Mouse (Mus musculus) gastrocnemius, postnatal 10 days (tissue): ENCODE results near the gene Klf2. TPM values are rescaled to one million over a fixed set of nuclear protein-coding genes. Genes with fewer than 3 reads are reported as not detected.
A peak's percentile ranks its signal among the peaks of the same experiment; 100 is the strongest.

Experiments
- DNase-seq: peaks from one replicate; pipeline ENCODE4 v3.0.0; 2021; ENCODE audit warnings: mixed read lengths
- total RNA-seq, 2 experiments: library from RNA; stranded (reverse); gene quantifications; 2 replicates each; pipeline ENCODE4 v1.2.3; 2021

Klf2 gene
- total RNA-seq, 2 experiments from 2014 or later = 25.2 to 31.9 TPM

- no peak for DNase-seq
Measured at GRCm38 (mm10) chr8:72305210-72305905, 13.5 kb upstream of the Klf2 start, which contains the start of gene Gm10282. Gene Gm10282, minus strand, starts transcription at chr8:72305260.

DNA sequence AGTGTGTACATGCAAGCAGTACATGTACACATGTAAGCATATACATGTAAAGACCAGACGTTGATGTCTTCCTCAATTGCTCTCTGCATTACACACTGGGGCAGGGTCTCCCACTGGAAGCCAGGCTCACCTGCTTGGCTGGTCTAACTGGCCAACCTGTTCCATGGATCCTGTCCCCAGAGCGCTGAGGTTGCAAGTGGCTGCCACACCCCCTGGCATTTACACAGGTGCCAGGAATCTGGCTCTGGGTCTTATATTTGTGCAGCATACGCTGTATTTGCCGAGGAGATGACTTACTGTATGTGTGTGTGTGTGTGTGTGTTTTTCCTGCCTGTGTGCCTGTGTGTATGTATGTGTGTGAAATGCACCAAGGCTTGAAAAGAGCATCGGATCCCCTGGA lies 11.9 kb upstream of the Klf2 start:
- DNase-seq = no peak

DNA sequence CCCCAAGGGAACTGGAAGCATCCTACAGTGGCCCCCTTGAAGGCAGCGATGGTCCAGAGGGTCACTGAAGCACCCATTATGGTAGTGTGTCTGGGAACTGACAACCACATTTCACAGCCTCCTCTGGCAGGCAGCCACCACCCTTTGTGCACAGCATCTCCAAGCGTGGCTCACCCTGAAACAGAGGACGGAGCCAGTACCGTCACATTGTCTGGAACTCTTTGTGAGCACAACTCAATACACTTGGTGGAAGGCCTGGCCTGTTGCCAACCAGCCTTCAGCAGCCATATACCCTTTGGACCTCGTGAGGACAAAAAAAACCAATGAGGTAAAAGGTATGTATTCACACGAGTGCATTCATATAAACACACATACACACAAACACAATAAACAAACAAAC lies 10.6 kb upstream of the Klf2 start:
- DNase-seq = peak; percentile 48

DNA sequence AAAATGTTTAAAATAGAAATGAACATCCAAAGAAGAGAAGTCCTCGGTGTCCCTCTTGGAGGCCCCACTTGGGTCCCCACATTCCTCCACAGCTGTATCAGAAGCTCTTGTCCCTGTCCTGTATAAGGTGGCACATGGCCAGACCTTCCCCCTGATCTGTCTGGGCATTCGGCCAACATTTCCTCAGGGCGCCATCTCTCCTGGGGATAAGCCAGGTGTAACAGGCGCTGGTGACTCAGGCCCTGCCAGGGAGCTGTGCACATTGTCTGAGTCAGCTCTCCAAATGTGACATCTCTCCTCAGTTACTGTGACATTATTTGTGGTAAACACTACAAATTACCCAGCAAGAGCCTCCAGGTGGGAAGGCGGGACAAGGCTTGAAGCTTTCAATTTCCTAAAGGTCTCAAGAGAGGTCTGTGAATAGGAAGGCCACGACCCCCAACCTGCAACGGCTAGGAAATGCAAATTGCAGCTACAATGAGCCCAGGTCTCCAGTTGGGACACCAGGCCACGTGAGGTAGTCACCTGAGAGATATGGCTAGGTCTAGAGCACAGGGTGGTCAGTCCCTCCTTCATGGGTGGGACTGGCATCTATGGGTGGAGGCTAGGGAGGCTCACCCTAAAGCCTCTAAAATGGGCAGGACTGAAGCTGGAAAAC lies 7.9 kb upstream of the Klf2 start:
- DNase-seq = peak; percentile 37

DNA sequence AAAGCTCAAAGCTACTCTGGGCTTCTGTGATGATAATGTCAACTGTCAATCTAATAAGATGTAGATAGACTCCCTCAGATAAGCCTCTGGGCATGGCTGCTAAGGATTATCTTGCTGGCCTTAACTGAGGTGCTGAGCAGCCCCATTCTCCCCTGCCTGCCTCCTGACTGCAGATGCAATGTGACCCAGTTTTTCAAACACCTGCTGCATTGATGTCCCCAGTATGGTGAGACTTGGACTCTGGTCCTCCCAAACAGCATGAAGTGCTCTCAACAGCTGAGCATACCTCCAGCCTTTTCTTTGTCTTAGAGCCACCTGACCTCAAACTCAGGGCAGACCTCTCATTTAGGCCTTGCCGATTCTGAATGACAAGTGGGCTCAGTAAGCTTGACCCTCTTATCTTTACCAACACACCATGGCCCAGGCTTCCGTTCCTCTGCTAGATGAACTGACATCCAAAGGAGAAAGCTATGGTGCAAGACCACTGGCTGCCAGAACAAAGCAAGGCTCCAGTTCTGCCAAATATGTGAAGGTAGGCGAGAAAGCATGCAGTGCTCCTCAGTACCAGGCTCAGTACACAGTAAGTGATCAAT lies 5.8 kb upstream of the Klf2 start:
- DNase-seq = no peak

- DNase-seq = no peak
Measured at GRCm38 (mm10) chr8:72316053-72316695, 2.7 kb upstream of the Klf2 start.

GRCm38 (mm10) chr8:72317741-72318301 lies 1.0 kb upstream of the Klf2 start:
- no peak for DNase-seq

GRCm38 (mm10) chr8:72319397-72319796 lies 564 bp downstream of the Klf2 start:
- peak; percentile 45 for DNase-seq

DNA sequence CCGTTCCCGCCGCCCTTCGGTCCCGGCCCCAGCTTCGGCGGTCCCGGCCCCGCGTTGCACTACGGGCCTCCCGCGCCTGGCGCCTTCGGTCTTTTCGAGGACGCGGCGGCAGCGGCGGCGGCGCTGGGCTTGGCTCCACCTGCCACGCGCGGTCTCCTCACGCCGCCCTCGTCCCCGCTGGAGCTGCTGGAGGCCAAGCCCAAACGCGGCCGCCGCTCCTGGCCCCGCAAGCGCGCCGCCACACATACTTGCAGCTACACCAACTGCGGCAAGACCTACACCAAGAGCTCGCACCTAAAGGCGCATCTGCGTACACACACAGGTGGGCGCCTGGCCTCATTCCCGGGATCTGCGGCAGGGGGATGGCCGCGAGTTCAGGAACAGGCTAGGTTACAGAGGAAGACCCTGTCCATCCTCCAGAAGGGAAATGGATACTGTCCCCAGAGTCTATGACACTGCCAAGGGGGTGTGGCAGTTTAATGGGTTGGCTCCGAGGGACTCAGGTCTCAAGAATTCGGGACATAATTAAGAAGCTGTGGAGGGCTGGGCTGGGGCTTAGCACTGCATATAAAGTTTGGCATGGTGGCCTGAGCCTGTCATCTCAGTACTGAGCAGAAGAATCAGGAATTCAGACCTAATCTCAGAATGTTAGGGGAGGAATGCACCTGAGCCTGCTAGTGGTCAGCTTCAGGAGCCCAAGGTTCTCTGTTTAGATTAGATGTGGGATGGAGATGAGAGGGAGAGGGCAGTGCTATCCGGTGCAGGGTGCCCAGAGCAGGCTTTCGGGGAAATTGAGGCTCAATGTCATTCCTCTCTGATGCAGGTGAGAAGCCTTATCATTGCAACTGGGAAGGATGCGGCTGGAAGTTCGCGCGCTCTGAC lies 1.3 kb downstream of the Klf2 start:
- peak; percentile 41 for DNase-seq

- DNase-seq = no peak
Measured at GRCm38 (mm10) chr8:72320803-72321583, 2.2 kb downstream of the Klf2 start.

- DNase-seq = no peak
Measured at GRCm38 (mm10) chr8:72321635-72322441, 3.0 kb downstream of the Klf2 start.

- DNase-seq = no peak
Measured at GRCm38 (mm10) chr8:72322471-72322889, 3.6 kb downstream of the Klf2 start.

- no peak for DNase-seq
Measured at GRCm38 (mm10) chr8:72323131-72323725, 4.4 kb downstream of the Klf2 start.

DNA sequence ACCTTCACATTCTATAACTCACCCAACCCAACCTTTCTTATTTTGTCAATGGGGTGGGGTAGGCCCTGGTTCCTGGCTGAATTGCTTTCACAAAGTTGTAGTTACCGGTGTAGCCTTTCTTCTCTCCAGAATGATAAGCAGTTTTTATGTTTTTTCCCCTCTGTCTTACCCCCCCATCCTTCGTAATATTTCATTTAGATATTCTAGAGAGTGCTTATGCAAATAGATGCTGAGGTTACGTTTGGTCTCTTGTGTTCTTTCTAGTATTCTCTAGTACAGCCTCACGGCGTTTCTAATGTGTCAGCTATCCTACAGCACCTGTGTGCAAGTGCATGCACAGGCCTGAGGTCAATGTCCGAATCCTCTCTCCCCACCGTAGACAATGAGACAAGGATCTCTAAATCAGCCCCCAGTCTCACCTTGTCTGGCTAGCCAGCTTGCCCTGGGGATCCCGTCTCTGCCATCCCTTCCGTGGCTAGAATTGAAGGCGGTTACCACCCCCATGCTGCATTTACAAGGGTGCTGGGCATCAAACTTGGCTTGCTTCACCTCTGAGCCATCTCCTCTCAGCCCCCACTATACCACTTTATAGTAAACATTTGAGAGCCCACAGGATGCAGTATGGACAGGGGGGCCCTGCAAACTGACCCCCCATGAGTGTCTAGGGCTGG lies 5.3 kb downstream of the Klf2 start:
- no peak for DNase-seq

DNA sequence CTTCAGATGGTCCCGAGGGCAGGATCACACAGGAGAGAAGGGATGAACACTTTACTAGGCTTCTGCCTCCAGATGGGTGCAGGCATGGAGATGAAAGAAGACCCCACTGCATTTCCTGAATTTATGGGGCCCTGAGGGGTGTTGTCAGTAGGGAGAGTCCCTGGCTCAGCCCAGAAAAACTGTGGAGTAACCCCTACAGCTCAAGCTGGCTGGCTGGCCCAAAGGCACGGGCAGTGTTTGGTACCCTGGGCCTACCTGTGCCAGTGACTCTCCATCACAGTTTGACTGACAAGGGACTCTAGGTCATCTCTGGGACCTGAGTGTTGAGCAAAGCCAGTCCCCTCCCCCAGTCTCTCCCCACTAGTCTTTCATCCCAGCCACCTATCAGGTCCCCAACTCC lies 5.9 kb downstream of the Klf2 start:
- no peak for DNase-seq

DNA sequence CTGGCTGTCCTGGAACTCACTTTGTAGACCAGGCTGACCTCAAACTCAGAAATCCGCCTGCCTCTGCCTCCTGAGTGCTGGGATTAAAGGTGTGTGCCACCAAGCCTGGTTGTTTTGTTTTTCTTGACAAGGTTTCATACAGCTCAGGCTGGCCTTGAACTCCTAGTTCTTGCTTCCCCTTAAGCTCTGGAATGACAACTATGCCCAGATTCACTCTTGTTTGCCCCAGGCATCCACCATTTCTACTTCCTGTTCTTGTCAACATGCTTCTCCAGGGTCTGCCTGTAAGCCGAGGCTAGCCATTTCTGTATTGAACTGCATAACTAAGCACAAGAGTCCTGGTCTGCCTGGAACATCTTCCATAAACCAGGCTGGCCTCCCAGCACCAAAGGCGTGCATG lies 10.3 kb downstream of the Klf2 start:
- DNase-seq = no peak

GRCm38 (mm10) chr8:72330806-72331516 lies 12.1 kb downstream of the Klf2 start:
- DNase-seq = no peak

- no peak for DNase-seq
Measured at GRCm38 (mm10) chr8:72331631-72332030, 12.8 kb downstream of the Klf2 start.
